Mouse (Mus musculus): ENCODE results near the gene Ift80. TPM values are rescaled to one million over a fixed set of nuclear protein-coding genes. Genes with fewer than 3 reads are reported as not detected.

The Ift80 gene
- polyA plus RNA-seq, 1 experiment from 2014 or later, result 8.0 TPM

DNA sequence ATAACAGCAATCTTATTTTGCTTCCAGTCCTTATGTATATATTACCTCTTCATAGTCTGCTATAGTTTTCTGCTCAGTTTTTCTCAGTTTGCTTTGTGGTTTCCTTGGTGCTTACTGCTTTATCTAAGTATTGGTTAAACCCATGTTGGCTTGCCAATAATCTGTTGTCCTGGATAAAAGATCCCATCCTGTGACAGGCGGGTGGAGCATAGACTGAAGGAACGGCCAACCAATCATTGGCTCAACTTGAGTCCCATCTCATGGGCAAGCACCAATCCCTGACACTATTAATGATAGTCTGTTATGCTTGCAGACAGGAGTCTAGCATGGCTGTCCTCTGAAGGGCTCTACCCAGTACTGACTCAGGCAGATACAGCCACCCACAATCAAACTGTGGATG, 130.3 kb downstream of the Ift80 start:
- no peak for ATAC-seq (ENCODE audit: low read depth)
- H3K36me3 ChIP-seq (ENCODE audit: control insufficient read depth, insufficient read depth, low read length), result no peaks in the 10 kb centered on the region
- H3K27ac ChIP-seq (ENCODE audit: low read depth, low read length), result no peak overlapping the region
- no peak overlapping the region for H3K9ac ChIP-seq (replicated peaks; ENCODE audit: low read depth, low read length)
- H3K9me3 ChIP-seq (ENCODE audit: control insufficient read depth, low read length), result no peaks in the 10 kb centered on the region
- peaks cover 3% of the 10 kb centered on the region; the same call in 1 of the 2 replicates for H3K27me3 ChIP-seq (ENCODE audit: control insufficient read depth, insufficient read depth, low read length)
- no peaks in the 10 kb centered on the region for H3K4me1 ChIP-seq (ENCODE audit: control insufficient read depth, insufficient read depth, low read length)
- WGBS, result 97% methylated on average over 2 of the region's 2 CpGs
- no peak overlapping the region for H3K4me2 ChIP-seq (ENCODE audit: low read depth, low read length)
- H3K4me3 ChIP-seq (ENCODE audit: low read depth, low read length), result no peak overlapping the region

DNA sequence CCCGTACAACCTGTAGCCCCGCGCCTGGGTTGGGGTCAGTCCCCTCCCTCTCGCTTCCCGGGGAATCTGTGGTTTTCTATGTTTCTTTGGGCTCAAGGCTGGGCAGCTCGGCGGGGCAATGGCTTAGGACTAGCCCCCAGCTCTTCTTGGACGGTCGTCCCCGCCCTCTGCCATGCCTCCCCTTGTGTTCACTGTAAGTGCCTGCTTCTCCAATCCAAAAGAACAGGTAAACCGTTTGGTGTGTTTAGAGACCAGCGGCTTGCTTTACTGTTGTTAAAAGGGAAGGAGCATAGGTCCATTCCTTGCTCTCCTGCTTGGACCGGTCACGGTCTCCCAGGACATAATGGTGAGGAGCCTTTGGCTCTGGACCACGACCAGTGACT, 133.8 kb downstream of the Ift80 start:
- 3% methylated on average over 15 of the region's 15 CpGs for WGBS
- no peak overlapping the region for H3K27ac ChIP-seq (ENCODE audit: low read depth, low read length)

DNA sequence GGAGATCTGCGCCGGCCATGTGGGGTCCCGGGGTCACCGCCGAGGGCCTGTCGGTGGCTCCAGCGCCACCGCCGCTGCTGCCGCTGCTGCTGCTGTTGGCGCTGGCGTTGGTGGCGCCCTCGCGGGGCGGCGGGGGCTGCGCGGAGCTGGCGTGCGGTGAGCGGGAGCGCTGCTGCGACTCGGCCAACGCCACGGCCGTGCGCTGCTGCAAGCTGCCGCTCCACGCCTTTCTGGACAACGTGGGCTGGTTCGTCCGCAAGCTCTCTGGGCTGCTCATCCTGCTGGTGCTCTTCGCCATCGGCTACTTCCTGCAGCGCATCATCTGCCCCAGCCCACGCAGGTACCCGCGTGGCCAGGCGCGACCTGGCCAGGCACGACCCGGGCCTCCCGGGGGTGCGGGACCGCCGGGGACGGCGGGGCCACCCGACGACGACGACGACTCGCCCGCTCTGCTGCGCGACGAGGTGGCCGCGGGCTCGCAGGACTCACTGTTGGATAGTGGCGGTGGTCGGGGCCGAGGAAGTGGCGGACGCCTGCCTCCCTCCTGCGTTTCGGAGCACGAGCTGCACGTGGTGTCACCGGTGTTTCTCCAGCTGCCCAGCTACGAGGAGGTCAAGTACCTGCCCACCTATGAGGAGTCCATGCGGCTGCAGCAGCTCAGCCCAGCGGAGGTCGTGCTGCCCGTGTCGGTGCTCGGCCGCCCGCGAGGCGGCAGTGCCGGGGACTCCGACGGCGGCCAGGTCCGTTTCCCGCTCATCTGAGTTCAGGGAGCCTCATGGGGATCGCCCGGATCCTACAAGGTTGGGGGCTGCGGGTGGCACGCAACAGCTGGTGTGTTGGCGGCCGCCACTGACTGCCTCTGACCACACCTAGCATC, 134.4 kb downstream of the Ift80 start:
- Histone ChIP-seq H3K36me3 (ENCODE audit: control insufficient read depth, insufficient read depth, low read length) (no peaks in the 10 kb centered on the region), H3K4me3 (ENCODE audit: low read depth, low read length) (peak overlapping the region; percentile 73), H3K27me3 (ENCODE audit: control insufficient read depth, insufficient read depth, low read length) (peaks cover 4% of the 10 kb centered on the region; the same call in 1 of the 2 replicates), H3K4me2 (ENCODE audit: low read depth, low read length) (peak overlapping the region; percentile 97), H3K4me1 (ENCODE audit: control insufficient read depth, insufficient read depth, low read length) (0 out of 2 replicates have a peak, but pooled peaks cover 3% of the 10 kb centered on the region), H3K9me3 (ENCODE audit: control insufficient read depth, low read length) (no peaks in the 10 kb centered on the region), H3K9ac (replicated peaks; ENCODE audit: low read depth, low read length) (peak overlapping the region; percentile 78), H3K27ac (ENCODE audit: low read depth, low read length) (peak overlapping the region; percentile 64)
- WGBS, result under 1% methylated on average over 74 of the region's 96 CpGs
- peak; percentile 86 for ATAC-seq (ENCODE audit: low read depth)

More for the DNA sequence above, 133.8 kb downstream of the Ift80 start:
- Histone ChIP-seq H3K9me3 (ENCODE audit: control insufficient read depth, low read length) (no peaks in the 10 kb centered on the region), H3K27me3 (ENCODE audit: control insufficient read depth, insufficient read depth, low read length) (peaks cover 4% of the 10 kb centered on the region; the same call in 1 of the 2 replicates), H3K36me3 (ENCODE audit: control insufficient read depth, insufficient read depth, low read length) (no peaks in the 10 kb centered on the region), H3K4me1 (ENCODE audit: control insufficient read depth, insufficient read depth, low read length) (0 out of 2 replicates have a peak, but pooled peaks cover 3% of the 10 kb centered on the region), H3K4me2 (ENCODE audit: low read depth, low read length) (peak overlapping the region; percentile 97), H3K9ac (replicated peaks; ENCODE audit: low read depth, low read length) (peak overlapping the region; percentile 78), H3K4me3 (ENCODE audit: low read depth, low read length) (peak overlapping the region; percentile 73)
- no peak for ATAC-seq (ENCODE audit: low read depth)

DNA sequence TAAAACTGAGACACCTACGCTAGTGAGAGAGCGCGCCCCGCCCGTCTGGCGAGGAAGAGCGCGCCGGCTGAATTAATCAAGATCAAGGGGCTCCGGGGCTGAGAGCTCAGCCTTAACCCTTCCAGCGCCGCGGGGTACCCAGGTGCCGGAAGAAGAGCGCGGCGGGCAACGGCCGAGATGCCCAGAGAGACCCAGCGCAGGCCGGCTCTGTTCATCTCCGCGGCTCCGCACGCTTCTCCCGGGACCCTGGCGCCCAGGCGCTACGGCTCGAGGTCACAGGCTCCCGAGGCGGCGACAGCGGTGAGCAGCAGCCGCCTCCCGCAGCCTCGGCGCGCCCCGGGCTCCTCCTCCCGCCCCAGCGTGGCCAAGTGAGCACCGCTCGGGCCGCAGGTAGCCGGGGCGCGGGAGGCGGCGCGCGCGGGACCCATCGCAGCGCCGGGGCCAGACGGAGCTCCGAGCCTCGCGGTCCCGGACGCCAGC, 135.1 kb downstream of the Ift80 start, which contains the start of gene 1110032F04Rik:
Gene 1110032F04Rik (plus strand): TSS at position 376 of the 480 bp plus-strand sequence.
- Histone ChIP-seq H3K9ac (replicated peaks; ENCODE audit: low read depth, low read length) (peak within 1 kb of the TSS; percentile 78), H3K27me3 (ENCODE audit: control insufficient read depth, insufficient read depth, low read length) (peaks cover 4% of the 10 kb centered on the region; the same call in 1 of the 2 replicates), H3K9me3 (ENCODE audit: control insufficient read depth, low read length) (no peaks in the 10 kb centered on the region), H3K36me3 (ENCODE audit: control insufficient read depth, insufficient read depth, low read length) (no peaks in the 10 kb centered on the region), H3K4me2 (ENCODE audit: low read depth, low read length) (peak within 1 kb of the TSS; percentile 97), H3K27ac (ENCODE audit: low read depth, low read length) (peak within 1 kb of the TSS; percentile 64), H3K4me3 (ENCODE audit: low read depth, low read length) (peak within 1 kb of the TSS; percentile 73), H3K4me1 (ENCODE audit: control insufficient read depth, insufficient read depth, low read length) (0 out of 2 replicates have a peak, but pooled peaks cover 3% of the 10 kb centered on the region)
- WGBS, result under 1% methylated on average over 45 of the region's 62 CpGs
- peak; percentile 86 for ATAC-seq (ENCODE audit: low read depth)

DNA sequence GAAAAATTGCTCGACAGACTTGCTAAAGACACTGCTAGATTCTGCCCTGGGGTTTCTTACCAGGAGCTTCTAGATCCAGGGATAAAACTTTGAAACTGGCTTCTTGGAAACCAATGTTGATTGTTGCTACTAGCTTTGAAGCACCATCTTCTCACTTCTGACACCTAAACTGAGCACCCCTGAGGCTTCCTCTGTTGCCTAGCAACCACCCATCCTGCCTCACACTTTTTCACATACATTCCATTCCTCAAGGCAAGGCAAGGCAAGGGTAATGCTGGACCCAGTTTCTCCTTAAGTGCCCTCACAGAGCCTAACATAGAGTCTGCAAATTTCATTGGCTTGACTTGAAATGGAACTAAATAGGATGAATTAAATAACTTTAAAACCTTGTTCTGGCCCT, 152.0 kb downstream of the Ift80 start:
- no peaks in the 10 kb centered on the region for H3K27me3 ChIP-seq (ENCODE audit: control insufficient read depth, insufficient read depth, low read length)
- H3K4me3 ChIP-seq (ENCODE audit: low read depth, low read length), result no peak overlapping the region
- H3K27ac ChIP-seq (ENCODE audit: low read depth, low read length), result no peak overlapping the region
- no peak for ATAC-seq (ENCODE audit: low read depth)
- no peak overlapping the region for H3K9ac ChIP-seq (replicated peaks; ENCODE audit: low read depth, low read length)
- no peaks in the 10 kb centered on the region for H3K9me3 ChIP-seq (ENCODE audit: control insufficient read depth, low read length)
- H3K4me2 ChIP-seq (ENCODE audit: low read depth, low read length), result no peak overlapping the region
- WGBS, result 92% methylated on average over 1 of the region's 1 CpGs
- no peaks in the 10 kb centered on the region for H3K36me3 ChIP-seq (ENCODE audit: control insufficient read depth, insufficient read depth, low read length)
- H3K4me1 ChIP-seq (ENCODE audit: control insufficient read depth, insufficient read depth, low read length), result no peaks in the 10 kb centered on the region

DNA sequence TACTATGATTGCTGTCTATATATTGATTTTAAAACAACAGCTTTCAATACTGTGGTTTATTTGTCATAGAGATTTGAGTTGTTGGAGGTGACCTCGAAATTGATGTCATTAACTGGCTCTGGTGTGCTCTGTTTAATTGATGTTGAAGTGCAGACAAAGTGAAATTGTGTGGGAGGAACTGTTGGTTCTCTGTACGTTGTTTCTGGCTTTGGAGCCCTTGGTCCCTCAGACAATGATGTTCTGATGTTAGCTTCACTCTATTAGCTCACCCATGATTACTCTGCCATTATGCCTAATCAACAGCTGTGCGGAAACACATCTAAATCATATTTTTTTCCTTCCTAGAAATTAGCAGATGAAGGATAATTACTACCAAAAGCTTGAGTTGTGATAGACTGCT, 156.0 kb downstream of the Ift80 start:
- no peak for ATAC-seq (ENCODE audit: low read depth)
- H3K36me3 ChIP-seq (ENCODE audit: control insufficient read depth, insufficient read depth, low read length), result no peaks in the 10 kb centered on the region
- no peak overlapping the region for H3K4me3 ChIP-seq (ENCODE audit: low read depth, low read length)
- no peak overlapping the region for H3K27ac ChIP-seq (ENCODE audit: low read depth, low read length)
- WGBS, result 60% methylated on average over 3 of the region's 3 CpGs
- H3K9ac ChIP-seq (replicated peaks; ENCODE audit: low read depth, low read length), result no peak overlapping the region
- H3K9me3 ChIP-seq (ENCODE audit: control insufficient read depth, low read length), result no peaks in the 10 kb centered on the region
- H3K27me3 ChIP-seq (ENCODE audit: control insufficient read depth, insufficient read depth, low read length), result no peaks in the 10 kb centered on the region
- no peak overlapping the region for H3K4me2 ChIP-seq (ENCODE audit: low read depth, low read length)
- no peaks in the 10 kb centered on the region for H3K4me1 ChIP-seq (ENCODE audit: control insufficient read depth, insufficient read depth, low read length)

DNA sequence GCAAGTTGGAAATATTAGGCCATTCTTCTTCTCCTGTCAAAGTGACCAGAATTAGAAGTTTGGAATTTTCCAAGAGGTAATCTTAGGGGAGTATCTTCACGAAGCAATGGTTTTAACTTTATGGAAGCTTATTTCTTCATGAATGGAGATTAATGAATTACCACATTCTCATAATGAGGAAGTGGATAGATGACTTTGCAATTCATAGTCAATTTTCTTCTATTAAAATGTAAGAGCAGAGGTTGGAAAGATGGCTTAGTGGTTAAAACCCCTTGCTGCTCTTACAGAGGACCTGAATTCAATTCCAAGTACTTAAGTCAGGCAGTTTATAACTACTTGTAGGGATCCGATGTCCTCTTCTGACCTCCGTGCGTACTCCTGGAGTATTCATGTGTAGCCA, 160.3 kb downstream of the Ift80 start:
- ATAC-seq (ENCODE audit: low read depth), result no peak
- Histone ChIP-seq H3K9ac (replicated peaks; ENCODE audit: low read depth, low read length) (no peak overlapping the region), H3K36me3 (ENCODE audit: control insufficient read depth, insufficient read depth, low read length) (no peaks in the 10 kb centered on the region), H3K4me2 (ENCODE audit: low read depth, low read length) (no peak overlapping the region), H3K27me3 (ENCODE audit: control insufficient read depth, insufficient read depth, low read length) (no peaks in the 10 kb centered on the region), H3K27ac (ENCODE audit: low read depth, low read length) (no peak overlapping the region), H3K4me1 (ENCODE audit: control insufficient read depth, insufficient read depth, low read length) (no peaks in the 10 kb centered on the region), H3K4me3 (ENCODE audit: low read depth, low read length) (no peak overlapping the region), H3K9me3 (ENCODE audit: control insufficient read depth, low read length) (no peaks in the 10 kb centered on the region)
- 96% methylated on average over 4 of the region's 4 CpGs for WGBS
